Mouse (Mus musculus): ENCODE results near the gene Mybph.

Mybph gene

DNA sequence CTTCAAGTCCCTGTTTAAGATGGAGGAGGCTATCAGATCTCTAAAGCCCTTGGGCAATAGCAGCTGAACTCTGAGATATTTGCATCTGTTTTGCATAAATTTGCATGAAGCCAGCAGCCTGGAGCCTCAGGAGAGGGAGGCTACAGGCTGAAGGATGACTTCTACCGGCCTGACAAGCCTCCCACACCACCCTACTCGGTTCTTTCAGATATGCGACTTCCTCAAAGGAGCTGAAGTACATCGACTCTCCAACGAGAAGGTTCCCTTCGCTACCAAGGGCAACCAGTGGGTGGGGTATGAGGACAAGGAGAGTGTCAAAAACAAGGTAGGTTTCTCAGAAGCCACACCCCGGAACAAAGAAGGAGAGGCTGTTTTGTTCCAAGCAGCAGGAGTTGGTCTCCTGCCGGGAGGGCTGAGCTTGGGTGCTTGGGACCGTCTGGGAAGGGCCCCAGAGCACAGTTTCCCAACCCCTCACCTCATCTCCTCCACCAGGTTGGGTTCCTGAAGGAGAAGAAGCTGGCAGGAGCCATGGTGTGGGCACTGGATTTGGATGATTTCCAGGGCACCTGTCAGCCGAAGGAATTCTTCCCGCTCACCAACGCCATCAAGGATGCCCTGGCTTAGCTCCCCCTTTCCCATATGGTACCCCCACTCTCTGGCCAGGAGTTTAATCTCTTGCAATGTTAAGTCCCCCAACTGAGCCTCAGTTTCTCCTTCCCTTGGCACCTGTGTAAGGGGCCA, 4.1 kb upstream of the Mybph start:
- DNase-seq, result peak; percentile 18 to 22

DNA sequence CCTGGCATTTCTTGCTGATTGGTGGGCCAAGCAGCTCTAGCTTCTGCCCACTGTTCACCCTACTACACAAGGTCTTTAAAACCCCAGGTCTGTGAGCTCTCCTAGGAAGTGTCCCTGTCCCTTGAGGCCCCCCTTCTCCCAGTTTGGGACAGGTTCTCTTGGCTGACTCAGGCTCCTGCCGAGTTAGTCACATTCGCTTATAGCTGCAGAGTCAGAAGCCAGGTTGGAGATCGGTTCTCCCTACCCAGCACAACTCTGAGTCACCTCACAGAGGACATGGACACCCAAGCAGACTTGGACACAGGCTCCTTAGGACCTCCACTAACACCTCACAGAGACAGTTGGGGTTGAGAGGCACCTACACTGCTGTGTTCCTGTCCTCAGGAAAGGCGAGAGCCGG, 2.1 kb upstream of the Mybph start:
- no peak for DNase-seq

DNA sequence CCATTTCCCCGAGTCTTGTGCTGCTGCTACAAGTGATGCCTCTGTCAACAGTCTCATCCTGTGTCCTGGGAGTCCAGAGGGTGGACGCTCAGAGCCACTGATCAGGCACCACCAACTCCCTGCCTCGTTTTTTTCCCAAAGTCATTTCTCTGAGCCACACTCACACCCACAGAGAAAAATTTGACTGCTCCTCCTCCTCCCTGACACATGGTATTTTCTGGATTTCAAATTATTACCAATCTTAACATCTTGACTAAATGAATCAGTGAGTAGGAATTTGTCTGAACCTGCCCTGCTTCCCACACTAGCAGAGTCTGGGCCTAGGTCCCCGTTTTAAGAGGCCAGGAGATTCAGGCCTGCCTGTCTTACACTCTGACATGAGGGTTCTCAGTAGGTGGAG, 1.2 kb upstream of the Mybph start:
- no peak for DNase-seq

- DNase-seq, result no peak
These were observed 488 bp downstream of the Mybph start for GRCm38 (mm10) chr1:134193674-134194197.

DNA sequence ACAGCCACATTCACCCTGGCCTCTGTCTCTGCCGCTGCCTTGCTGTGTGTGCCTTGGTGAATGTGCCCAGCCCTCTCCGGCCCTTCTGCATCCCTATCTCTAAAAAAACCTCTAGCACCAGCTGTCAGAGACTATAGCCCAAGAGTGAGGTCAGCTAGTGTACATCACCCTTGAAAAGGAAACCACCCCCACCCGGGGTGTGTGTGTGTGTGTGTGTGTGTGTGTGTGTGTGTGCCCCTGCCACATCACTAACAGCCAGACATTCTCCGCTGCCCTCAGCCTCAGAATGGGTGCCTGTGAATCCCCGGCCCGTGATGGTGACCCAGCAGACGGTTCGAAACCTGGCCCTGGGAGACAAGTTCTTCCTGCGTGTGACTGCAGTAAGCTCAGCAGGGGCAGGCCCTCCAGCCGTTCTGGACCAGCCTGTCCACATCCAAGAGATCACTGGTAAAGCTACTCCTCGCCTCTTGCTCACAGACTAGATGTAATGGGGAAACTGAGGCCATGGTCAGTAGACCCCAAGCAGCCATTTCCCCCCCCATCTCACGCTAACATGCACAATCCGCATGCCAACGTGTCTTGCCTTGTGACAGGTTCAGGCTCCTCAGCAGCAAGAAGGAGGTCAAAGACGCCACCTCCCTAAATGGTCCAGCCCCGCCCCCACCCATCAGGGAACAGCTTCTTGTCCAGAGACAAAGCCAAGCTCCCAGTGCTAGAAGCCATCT, 1.2 kb downstream of the Mybph start:
- DNase-seq, result no peak

GRCm38 (mm10) chr1:134195117-134195516, 1.9 kb downstream of the Mybph start:
- no peak for DNase-seq

DNA sequence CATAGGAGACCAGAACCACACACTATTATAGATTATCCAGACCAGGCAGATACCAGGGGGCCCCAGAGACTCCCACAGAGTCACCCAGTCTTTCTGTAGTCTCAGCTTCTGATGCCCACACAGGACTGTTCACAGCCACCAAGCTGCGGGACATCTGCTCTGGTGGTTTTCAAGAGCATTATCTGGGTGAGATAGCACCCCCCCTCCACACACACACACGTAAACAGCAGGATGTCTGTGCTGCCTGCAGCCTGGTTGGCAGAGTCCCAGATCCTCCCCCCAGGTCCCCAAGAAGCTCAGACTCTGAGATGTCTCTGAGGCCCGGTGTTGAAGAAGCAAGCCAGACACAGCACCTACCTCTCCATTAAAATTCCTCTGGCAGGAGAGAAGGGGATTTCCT, 2.3 kb downstream of the Mybph start:
- no peak for DNase-seq

DNA sequence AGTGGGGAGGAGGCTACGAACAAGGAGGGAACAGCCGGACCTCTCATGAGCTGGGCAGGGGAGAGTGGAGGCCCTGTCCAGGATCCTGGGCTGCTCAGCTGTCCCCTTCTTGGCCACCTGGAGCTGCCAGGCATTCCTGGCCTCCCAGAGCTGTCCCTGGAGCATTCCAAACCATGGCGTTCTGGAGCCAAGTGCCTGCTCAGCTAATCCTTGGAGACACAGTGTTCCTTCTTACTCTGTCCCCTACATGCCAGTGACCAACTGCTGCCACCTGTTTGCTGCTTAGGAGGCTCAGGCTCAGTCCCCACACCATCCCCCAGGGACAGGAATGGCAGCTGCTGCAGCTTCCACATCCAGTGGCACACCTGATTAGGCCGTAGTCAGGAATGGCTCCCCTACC, 2.7 kb downstream of the Mybph start:
- DNase-seq, result no peak

- peak; percentile 45 to 51 for DNase-seq
These were observed 3.1 kb downstream of the Mybph start for GRCm38 (mm10) chr1:134196386-134196785.

GRCm38 (mm10) chr1:134197325-134197982, 4.2 kb downstream of the Mybph start:
- DNase-seq, result no peak

DNA sequence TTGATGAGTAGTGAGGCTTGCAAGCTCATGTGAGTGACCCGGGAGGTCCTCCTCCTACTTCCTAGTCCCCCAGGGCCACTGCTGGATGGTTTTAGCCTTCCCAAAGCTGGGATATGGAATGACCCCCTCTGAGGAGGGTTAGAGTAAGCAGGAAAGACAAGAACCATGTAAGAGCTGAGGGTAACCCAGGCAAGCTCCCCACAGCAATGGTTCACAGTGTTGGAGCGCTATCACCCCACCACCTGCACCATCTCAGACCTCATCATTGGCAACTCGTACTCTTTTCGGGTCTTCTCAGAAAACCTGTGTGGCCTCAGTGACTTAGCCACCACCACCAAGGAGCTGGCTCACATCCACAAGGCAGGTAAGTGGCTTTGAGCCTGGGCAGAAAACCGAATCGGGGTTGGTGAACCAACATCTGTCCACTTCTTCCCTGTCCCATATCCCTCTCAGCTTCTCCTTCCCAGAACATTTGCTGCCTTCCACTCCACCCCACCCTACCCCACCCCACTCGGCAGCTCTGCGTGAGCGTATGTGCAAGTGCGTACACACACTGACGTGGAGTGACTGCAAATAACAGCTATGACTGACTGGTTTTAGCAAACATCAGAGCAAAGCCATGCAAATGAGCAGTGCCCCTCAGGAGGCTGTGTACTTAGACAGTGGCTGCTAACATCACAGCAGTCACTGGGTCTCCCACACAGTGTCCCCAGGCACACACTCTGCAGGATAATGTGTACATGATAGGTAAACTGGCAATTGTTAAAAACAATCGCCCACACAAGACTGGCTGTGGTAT, 5.1 kb downstream of the Mybph start:
- no peak for DNase-seq

DNA sequence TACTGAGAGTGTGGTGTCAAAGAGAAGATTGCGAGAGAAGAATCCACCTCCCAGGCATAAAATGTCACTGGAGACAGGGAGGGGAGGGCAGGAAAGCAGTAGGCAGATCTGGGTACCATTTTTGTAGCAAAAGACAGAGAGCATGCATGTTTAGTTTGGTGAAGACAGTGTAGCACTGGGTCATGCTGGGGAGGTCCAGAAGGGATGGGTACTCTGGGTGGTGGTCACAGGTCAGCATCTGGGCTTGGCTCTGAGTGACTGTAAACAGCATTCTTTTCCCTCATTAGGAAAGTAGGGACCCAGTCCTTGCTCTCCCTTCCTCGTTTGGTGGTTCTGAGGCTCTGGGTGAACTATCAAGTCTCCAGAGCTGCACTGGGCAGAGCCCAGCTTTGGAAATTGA, 7.2 kb downstream of the Mybph start:
- DNase-seq, result no peak

GRCm38 (mm10) chr1:134200998-134201686, 7.9 kb downstream of the Mybph start:
- DNase-seq, result no peak

- DNase-seq, result peak; percentile 17 to 36
These were observed 8.6 kb downstream of the Mybph start for GRCm38 (mm10) chr1:134201751-134202420.

- DNase-seq, result no peak
These were observed 11.0 kb downstream of the Mybph start for GRCm38 (mm10) chr1:134204230-134204629.

DNA sequence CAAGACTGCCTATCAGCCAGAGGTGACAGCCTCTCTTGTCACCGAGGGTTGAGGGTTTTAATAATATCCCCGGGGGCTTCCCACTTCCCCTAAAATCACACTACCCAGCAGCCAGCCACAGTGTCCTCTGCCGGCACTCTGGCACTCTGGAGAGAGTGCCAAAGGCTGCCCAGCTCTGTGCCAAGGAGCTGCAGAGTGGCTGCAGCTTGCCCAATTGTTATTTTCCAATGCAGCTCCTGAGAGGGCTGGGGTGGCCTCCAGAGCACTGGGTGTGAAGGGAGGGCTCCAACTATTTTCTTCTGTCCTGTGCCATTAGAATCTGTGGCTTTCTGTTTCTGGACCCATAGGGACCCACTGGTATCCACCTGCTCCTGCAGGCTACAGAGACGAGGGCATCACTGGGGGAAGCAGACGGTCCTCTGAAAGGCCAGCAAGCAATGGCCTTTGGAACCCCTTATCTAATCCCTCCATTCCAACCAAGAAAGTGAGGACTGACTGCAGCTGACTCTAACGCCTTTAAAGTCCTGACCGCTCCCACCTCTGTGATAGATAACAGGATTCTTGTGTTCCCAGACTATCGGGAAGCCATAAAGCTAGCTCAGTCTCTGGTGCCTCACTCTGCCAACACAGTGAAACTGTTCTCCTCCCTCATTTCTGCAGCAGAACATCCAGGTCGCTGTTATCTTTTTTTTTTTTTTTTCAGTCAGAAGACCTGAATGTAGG, 12.2 kb downstream of the Mybph start:
- DNase-seq, result no peak

- no peak for DNase-seq
These were observed 12.8 kb downstream of the Mybph start for GRCm38 (mm10) chr1:134206085-134206484.

GRCm38 (mm10) chr1:134210179-134210755, 17.0 kb downstream of the Mybph start:
- no peak for DNase-seq

- no peak for DNase-seq
These were observed 17.8 kb downstream of the Mybph start for GRCm38 (mm10) chr1:134211043-134211442.

GRCm38 (mm10) chr1:134211631-134212030, 18.4 kb downstream of the Mybph start:
- no peak for DNase-seq
